Mouse (Mus musculus): ENCODE results near the gene Rasa4. TPM values are rescaled to one million over a fixed set of nuclear protein-coding genes. Genes with fewer than 3 reads are reported as not detected.

Gene Rasa4
- total RNA-seq, 4 experiments from 2014 or later = 3.9 to 11.5 (median 7.7) TPM

Small RNA genes within 50 kb of the gene (microRNA-seq; reads per million reads assigned to microRNA genes)
- 0 to 1.3 reads per million in 2 experiments for gene Mir7035

Other genes with a start within 250 kb of the Rasa4 start
- 10 to 100 TPM; 17.8 to 30.2 (median 23.0) TPM for gene Hspb1, start 196.0 kb upstream of the Rasa4 start, total RNA-seq (2022)
- gene Ywhag, start 149.3 kb upstream of the Rasa4 start, total RNA-seq (2022) = 1,000 to 10,000 TPM; 1,040 to 1,170 (median 1,116) TPM
- gene Ssc4d, start 109.4 kb upstream of the Rasa4 start, total RNA-seq (2022) = 1 to 10 TPM in 2 of 4 experiments, under 1 TPM in 2; 0.76 to 1.7 (median 0.99) TPM
- gene Zp3, start 103.8 kb upstream of the Rasa4 start, total RNA-seq (2022) = not detected
- 10 to 100 TPM in 2 of 4 experiments, 1 to 10 TPM in 2; 8.3 to 11.1 (median 9.8) TPM for gene Dtx2, start 89.1 kb upstream of the Rasa4 start, total RNA-seq (2022)
- gene Upk3b, start 45.4 kb upstream of the Rasa4 start, total RNA-seq (2022) = not detected
- under 1 TPM in 2 of 4 experiments, not detected in 2; 0.43 to 0.63 TPM for gene Upk3bl, start 29.4 kb upstream of the Rasa4 start, total RNA-seq (2022)
- gene Polr2j, start 32.7 kb downstream of the Rasa4 start, total RNA-seq (2022) = 10 to 100 TPM; 63.7 to 80.3 (median 70.5) TPM
- gene Lrwd1, start 52.2 kb downstream of the Rasa4 start, total RNA-seq (2022) = 10 to 100 TPM; 12.4 to 17.7 (median 16.1) TPM
- gene Alkbh4, start 52.2 kb downstream of the Rasa4 start, total RNA-seq (2022) = 10 to 100 TPM in 1 of 4 experiments, 1 to 10 TPM in 3; 8.7 to 10.8 (median 9.6) TPM
- gene Orai2, start 86.8 kb downstream of the Rasa4 start, total RNA-seq (2022) = 100 to 1,000 TPM; 106 to 122 (median 118) TPM
- gene Prkrip1, start 115.0 kb downstream of the Rasa4 start, total RNA-seq (2022) = 10 to 100 TPM; 28.7 to 36.2 (median 31.5) TPM
- gene Sh2b2, start 162.6 kb downstream of the Rasa4 start, total RNA-seq (2022) = 1 to 10 TPM; 5.6 to 9.4 (median 7.0) TPM

Measured in layer of hippocampus, adult 8-10 months (tissue).